Mouse (Mus musculus) left cerebral cortex, postnatal 10 days (tissue): ENCODE measurements around the gene Emc6. TPM values are rescaled to one million over a fixed set of nuclear protein-coding genes. Genes with fewer than 3 reads are reported as not detected.

Experiments used
- DNase-seq, 2 experiments: peaks; one replicate each; pipeline ENCODE4 v3.0.0; 2021 to 2022; ENCODE audit warnings: low spot score in 2 of 2, mixed read lengths in 1 of 2; ENCODE audit errors: extremely low spot score in 1 of 2
- intact Hi-C: fragments of 180-260 bp; cut with DNase I; formaldehyde crosslinking; loops from one replicate; pipeline ENCODE4 v1.15.1; 2025
- total RNA-seq, 2 experiments: library from RNA; stranded (reverse); gene quantifications; 2 replicates each; pipeline ENCODE4 v1.2.3; 2021

Gene Emc6
- total RNA-seq: 10 to 100 TPM; 59.7 to 65.4 TPM

- DNase-seq: peak; percentile 93 to 98
- intact Hi-C loops: no loop called here
Observed at GRCm38 (mm10) chr11:73176608-73177508, at the start of gene Emc6, which contains the start of gene Tax1bp3. Emc6 (minus strand) TSS chr11:73177037. Tax1bp3 (plus strand) TSS chr11:73177083.

GRCm38 (mm10) chr11:73225856-73226255, 49.0 kb upstream of the Emc6 start:
- intact Hi-C loops: no loop called here
- no peak for DNase-seq

GRCm38 (mm10) chr11:73223966-73224365, 47.1 kb upstream of the Emc6 start:
- DNase-seq: peak in 1 of 2 experiments; percentile 50
- intact Hi-C loops: no loop called here

- intact Hi-C loops: no loop called here
- DNase-seq: no peak
Observed at GRCm38 (mm10) chr11:73222846-73223245, 46.0 kb upstream of the Emc6 start.

- intact Hi-C loops: no loop called here
- no peak for DNase-seq
Observed at GRCm38 (mm10) chr11:73220651-73221050, 43.8 kb upstream of the Emc6 start.

GRCm38 (mm10) chr11:73219671-73220070, 42.8 kb upstream of the Emc6 start:
- DNase-seq: no peak
- intact Hi-C loops: no loop called here

- no peak for DNase-seq
- intact Hi-C loops: no loop called here
Observed at GRCm38 (mm10) chr11:73213956-73214355, 37.1 kb upstream of the Emc6 start.

GRCm38 (mm10) chr11:73207621-73208020, 30.8 kb upstream of the Emc6 start:
- intact Hi-C loops: no loop called here
- no peak for DNase-seq

GRCm38 (mm10) chr11:73205194-73205593, 28.4 kb upstream of the Emc6 start:
- intact Hi-C loops: no loop called here
- no peak for DNase-seq

- intact Hi-C loops: no loop called here
Observed at GRCm38 (mm10) chr11:73203895-73204294, 27.1 kb upstream of the Emc6 start.

GRCm38 (mm10) chr11:73201597-73201996, 24.8 kb upstream of the Emc6 start:
- DNase-seq: no peak
- intact Hi-C loops: no loop called here

More at GRCm38 (mm10) chr11:73203895-73204294, 27.1 kb upstream of the Emc6 start:
- DNase-seq: no peak

GRCm38 (mm10) chr11:73201021-73201420, 24.2 kb upstream of the Emc6 start:
- no peak for DNase-seq
- intact Hi-C loops: no loop called here

GRCm38 (mm10) chr11:73199879-73200278, 23.0 kb upstream of the Emc6 start:
- no peak for DNase-seq
- intact Hi-C loops: no loop called here

- intact Hi-C loops: no loop called here
- DNase-seq: peak; percentile 96
Observed at GRCm38 (mm10) chr11:73199230-73199712, 22.4 kb upstream of the Emc6 start, which contains the start of gene Shpk. Shpk (plus strand) TSS chr11:73199460.

GRCm38 (mm10) chr11:73198603-73199229, 21.9 kb upstream of the Emc6 start, which contains the start of gene Ctns:
Ctns (minus strand) TSS chr11:73199042.
- DNase-seq: peak; percentile 87 to 88
- intact Hi-C loops: no loop called here

GRCm38 (mm10) chr11:73198190-73198589, 21.4 kb upstream of the Emc6 start:
- intact Hi-C loops: no loop called here
- DNase-seq: no peak

- no peak for DNase-seq
- intact Hi-C loops: no loop called here
Observed at GRCm38 (mm10) chr11:73194444-73194843, 17.6 kb upstream of the Emc6 start.

GRCm38 (mm10) chr11:73193047-73193446, 16.2 kb upstream of the Emc6 start:
- peak in 1 of 2 experiments; percentile 40 for DNase-seq
- intact Hi-C loops: no loop called here

- intact Hi-C loops: no loop called here
- DNase-seq: no peak
Observed at GRCm38 (mm10) chr11:73187231-73187630, 10.4 kb upstream of the Emc6 start.
